Mouse (Mus musculus) adrenal gland, postnatal 25 days (tissue): ENCODE data around the gene Rtl8c. TPM values are rescaled to one million over a fixed set of nuclear protein-coding genes. Genes with fewer than 3 reads are reported as not detected.
A peak's percentile ranks its signal among the peaks of the same experiment; 100 is the strongest.
"Not testable (repeated sequence)": the region's sequence is repeated elsewhere in the genome, so short reads cannot be mapped to it uniquely, and the experiment has no call there.

Experiments used
- DNase-seq: peaks from one replicate; pipeline ENCODE4 v3.0.0; 2021; ENCODE audit warnings: mixed read lengths
- long read RNA-seq: library from polyadenylated mRNA; stranded (forward); transcript quantifications from one replicate; pipeline ENCODE4 v2.0.0, GENCODE M21; 2021
- total RNA-seq: library from RNA; stranded (reverse); gene quantifications from 2 replicates; pipeline ENCODE4 v1.2.3, GENCODE M21; 2021

The Rtl8c gene
- 119 and 126 TPM in 2 replicates for total RNA-seq
- long read RNA-seq, partial matches to known transcripts = 4 of 23 reads
- long read RNA-seq, other reads (novel, unspliced or antisense) = 19 of 23 reads

DNA sequence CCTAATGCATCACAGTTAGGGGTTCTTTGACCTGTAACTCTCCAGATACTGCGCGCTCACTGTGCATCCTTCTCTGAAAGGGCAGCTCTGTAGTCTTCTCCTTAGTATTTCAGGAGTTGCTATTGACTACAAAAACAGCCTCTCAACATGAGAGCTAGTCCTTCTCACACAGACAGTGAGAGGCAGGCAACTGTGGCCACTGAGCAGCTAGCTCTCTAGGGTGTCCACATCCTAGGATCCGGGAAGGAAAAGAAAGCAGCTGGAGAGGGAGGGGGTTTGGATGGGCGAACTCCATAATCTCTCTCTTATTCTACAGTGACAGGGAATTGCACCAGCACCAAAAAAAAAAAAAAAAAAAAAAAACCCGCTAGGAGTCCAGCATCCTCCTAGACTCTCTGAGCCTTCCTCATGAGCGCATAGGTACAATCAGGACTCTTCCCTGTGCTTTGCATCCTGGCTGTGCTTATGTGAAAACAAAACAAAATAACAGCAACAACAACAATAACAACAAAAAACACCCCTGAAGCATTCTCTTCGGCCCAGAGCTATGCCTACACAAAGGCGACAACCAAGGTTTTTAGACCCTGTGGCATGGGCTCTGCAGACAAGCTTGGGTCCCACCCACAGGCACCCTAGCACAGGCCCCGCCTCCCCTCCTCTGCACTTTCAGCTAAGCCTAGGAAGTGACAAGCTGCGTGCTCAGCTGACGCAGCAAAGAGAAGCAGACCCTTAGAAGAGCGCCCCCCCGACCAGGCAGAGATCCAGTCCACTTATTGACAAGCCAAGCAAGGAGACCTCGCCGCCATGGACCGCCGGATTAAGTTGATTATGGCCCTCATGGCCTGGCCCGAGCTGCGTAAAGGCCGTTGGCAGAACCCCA is at the start of gene Rtl8c:
TSS of gene Rtl8c (plus strand) at position 791 of the 880 bp plus-strand sequence.
- DNase-seq = peak; percentile 67

DNA sequence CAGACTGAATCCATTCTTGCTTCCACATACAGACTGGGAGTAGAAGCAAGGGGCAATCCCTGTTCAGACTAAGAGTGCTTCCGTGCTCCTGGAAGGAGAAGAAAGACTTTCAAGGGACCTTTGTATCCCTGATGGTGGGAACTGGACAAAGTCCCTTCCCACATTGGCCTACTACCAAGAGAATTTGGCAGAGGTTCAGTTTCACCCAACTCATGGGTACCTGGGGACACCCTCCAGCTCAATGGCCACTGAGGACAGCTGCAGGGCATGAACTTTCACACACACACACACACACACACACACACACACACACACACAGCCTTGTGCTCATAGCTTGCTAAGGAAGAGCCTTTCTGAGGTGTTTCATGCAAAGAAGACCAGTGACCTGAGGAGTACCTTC is 28.5 kb upstream of the Rtl8c start:
- DNase-seq = no peak

DNA sequence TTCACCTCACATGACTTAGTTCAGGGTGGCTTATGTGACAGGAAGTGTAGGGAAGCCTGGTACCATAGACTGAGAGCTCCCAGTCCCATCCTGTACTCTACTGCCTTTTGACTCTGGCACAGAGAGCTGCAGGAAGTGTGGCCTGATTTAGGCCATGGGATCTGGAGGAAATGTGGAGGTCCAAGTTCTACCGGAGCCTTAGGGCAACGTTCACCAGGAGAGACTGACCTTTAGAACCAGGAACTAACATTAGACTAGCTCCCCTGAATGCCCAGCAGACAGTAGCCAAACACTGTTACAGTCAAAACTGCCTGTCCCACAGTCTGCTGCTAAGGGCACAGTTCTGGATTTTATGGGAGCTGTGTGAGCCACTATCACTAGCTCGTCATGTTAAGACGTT is 26.4 kb upstream of the Rtl8c start:
- DNase-seq = not testable (repeated sequence)

DNA sequence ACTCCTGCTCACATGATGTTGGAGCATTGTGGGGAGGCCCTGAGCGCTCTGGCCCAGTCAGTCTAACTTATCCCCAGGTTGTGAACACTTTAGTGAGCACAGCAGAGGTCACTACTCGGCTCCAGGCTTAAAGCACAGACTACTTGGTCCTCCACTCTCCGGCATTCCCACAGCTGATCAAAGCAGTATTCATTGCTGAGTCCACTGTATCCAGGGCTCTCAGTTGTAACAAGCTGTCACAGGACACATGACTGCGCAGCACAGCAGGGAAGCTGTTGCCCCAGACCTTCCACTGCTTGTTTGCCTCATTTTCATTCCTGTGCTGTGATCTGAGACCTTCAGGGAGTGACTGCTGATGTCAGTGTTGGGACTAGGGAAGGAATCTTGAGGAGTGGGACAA is 24.4 kb upstream of the Rtl8c start:
- not testable (repeated sequence) for DNase-seq

DNA sequence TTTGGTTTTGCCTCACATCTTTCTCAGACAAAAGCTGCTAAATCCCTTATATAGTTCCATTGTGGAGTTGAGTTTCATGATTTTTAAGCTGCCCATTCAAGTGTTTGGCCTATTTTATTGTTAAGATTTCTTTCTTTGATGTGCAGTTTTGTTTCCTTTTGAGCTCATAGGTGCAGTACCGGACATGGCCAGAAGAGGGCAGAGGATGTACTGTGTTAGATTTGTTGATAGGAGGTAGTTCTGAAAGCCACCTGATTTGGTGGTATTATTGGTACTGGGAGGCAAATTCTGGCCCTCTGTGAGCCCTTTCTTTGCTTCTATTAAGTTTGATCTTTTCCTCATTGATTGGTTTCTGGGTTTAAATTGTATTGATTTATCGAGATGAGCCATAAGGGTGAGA is 7.8 kb upstream of the Rtl8c start:
- peak; percentile 60 for DNase-seq

DNA sequence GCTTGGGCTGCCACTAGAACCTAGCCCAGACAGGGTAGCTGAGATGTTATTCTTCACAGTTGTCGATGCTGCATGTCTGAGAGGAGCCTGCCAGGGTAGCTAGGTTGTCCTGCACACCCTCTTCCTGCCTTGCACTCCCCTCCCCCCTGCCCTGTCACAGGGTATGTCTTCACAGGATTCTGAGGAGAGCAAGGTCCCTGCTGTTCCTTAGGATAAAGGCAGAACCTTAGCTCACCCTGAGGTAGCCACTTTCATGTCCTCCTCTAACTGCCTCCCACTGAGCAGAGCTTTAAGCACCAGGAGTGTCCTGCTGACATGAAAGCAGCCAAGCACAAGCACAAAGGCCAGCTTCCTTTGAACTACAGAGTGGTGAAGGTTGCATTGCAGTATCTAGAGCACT is 1.7 kb upstream of the Rtl8c start:
- not testable (repeated sequence) for DNase-seq

DNA sequence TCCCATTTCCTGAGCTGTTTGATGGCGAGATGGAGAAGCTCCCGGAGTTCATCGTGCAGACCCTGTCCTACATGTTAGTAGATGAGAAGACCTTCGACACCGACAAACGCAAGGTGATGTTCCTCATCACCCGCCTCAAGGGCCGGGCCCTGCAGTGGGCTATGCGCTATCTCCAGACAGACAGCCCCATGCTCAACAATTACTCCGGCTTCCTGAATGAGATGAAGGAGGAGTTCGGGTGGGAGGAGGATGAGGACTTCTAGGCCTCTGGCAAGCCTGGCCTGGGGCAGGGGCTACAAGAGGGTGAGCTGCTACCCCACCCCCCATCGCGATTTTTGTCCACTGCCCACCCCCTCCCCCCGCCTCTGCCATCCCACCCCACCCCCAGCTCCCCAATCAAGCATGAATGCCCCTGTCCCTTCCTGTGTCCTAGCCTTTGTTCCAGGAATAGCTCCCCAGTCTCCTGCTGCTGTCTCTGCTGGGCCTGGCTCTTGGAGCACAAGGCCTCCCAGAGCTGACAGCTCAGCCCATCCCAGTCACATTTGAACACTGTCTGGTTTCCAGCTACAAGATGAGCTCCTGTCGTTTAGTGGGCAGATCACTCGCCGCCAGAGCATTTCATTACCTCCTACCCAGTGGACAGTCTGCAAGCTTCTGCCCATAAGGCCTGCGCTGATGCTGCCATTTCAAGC is 436 bp downstream of the Rtl8c start:
- DNase-seq = peak; percentile 2

DNA sequence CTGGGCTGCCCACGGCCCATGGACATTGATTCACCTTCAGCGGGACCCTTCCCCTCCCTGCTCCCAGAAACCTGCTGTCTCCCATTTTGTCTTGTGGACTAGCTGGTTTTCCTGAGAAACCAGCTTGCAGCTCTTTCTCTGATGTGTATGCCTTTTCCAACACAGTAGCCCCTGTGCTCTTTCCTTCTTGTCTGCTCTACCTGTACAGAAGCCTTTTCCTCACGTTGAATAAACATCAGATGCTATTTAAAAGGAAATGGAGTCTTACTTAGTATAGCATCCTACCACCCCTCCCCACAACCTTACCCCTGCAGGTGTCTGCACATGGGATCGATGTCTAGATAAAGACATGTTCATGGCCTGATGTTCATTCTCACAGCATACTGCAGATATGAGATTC is 1.0 kb downstream of the Rtl8c start, which contains the start of gene Gm14597:
TSS of gene Gm14597 (minus strand) at position 101 of the 400 bp plus-strand sequence.
- DNase-seq = not testable (repeated sequence)

DNA sequence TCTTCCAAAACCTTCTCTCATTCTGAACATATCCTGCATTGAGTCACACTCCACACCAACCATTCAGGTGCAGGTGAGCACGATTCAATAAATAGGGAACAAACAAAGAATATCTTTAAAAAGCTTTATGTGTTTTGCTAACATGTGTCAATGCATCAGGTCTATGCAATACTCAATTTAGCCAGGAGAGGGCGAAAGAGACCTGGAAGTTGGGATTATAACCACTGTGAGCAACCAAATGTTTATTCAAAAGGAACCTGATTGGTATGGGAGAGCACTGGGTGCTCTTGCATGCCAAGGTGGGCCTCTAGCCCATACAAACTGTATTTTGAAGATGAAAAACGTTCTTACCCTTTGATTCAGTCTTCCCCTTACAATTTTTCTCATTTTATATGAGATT is 2.7 kb downstream of the Rtl8c start:
- DNase-seq = peak; percentile 5

DNA sequence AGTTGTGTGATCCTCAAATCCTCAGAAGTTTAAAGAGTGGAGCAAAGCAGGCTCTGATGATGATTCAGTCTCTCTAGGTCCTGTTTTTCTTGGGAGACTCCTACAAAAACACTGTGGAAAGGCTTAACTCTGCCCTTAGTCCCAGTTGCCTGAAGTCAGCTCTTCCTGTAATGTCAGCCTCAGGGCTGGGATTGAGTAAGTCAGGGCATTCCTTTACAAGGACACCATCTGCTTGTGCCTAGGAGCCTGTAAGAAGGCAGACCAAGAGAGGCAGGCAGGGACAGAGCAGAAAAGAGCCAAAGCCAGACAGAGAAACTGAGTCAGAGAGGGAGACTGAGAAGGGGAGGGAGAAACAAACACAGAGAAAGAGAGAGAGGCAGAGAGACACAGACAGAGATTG is 3.6 kb downstream of the Rtl8c start:
- not testable (repeated sequence) for DNase-seq

DNA sequence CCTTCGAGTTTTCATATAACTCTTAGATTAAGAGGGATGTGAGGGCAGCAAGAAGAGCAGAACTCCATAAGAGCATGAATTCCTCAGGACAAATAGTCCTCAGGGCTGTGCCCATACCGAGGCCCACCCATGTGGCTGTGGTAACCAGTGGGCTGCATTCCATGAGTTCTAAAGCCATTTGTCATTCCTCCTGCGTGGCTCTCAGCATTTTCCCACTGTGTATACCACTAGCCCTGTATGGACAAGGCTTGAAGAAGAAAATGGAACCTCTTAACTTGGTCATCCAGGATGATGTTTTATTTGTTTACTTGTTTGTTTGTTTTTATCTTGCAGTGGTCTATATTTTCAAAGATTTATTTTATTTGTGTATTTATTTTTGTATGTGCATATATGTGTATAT is 30.3 kb downstream of the Rtl8c start:
- DNase-seq = not testable (repeated sequence)

DNA sequence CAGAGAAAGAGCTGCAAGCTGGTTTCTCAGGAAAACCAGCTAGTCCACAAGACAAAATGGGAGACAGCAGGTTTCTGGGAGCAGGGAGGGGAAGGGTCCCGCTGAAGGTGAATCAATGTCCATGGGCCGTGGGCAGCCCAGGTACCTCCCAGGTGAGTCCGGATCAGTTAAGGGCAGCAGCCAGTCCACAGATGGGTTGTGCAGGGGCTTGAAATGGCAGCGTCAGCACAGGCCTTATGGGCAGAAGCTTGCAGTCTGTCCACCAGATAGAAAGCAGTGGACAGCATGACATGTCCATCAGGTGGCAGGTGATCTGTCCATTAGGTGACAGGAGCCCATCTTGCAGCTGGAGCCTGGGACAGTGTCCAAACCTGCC is 34.8 kb downstream of the Rtl8c start:
- not testable (repeated sequence) for DNase-seq

DNA sequence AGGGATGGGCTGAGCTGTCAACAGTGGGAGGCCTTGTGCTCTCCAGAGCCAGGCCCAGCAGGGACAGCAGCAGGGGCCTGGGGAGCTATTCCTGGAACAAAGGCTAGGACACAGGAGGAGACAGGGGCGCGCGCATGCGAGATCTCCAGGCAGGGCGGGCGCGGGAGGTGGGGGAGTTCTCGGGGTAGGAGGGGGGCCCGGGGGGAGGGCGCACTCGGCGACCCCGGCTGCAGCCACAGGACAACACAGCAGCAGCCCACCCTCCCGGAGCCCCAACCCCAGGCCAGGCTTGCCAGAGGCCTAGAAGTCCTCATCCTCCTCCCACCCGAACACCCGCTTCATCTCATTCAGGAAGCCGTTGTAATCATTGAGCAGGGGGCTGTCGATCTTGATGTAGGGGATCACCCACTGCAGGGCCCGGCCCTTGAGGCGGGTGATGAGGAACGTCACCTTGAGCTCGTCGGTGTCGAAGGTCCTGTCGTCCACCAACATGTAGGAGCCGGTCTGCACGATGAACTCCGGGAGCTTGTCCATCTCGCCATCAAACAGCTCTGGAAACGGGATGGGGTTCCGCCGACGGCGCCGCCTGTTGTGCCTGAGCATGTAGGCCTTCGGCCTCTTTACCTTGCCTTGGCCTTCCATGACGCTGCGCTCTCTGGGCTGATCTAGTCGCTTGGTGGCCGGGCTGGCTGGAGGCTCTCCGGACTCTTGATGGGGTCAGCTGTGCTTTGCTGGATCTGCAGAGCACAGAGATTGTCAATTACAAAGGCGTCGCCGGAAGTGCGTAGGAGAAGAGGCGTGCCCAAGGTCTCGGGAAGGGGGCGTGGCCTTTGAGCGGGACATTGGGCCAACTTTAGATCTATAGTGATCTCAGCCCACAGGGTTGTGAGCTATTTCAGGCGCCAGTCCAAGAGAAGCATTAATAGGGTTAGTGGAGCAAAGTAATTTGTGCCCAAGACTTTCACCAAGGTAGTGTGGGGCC is 35.4 kb downstream of the Rtl8c start, which contains the start of gene Rtl8a:
TSS of gene Rtl8a (minus strand) at position 703 of the 982 bp plus-strand sequence.
- DNase-seq = peak; percentile 81

DNA sequence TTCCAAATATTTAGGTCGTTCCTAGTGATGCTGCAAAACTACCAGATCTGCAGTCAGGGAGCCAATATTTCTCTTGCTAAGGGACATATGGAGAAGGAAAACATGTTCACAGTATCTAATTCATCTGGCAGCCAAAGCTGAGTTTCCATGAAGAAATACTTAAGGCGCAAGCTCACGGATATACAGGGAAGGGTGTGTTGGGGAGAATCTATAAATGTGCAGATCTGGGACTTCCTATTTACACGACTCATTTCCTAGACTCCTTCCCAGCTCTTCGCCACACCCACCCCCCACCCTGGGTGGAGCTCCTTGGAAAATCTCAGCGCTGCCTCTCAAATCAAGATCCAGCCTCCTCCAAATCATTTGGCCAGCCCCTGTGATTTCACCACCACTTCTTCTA is 38.1 kb downstream of the Rtl8c start:
- DNase-seq = no peak

DNA sequence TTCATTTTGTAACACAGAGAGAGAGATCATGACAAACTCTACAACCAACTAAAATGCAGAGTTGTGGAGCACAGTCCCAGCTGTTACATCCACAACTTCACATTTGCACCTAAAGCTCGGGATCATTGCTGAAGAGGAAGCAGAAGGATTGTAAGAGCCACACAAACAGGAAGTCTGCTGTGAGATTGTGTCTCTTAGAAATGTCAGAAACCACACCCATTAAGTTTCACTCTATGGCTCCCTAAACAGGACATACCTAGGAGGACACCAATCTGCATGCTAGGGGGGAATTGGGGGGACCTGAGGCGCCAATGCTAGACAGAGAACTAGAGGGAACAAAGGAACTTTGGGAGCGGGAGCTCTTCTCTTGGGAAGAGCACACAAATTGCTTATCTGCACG is 45.1 kb downstream of the Rtl8c start:
- not testable (repeated sequence) for DNase-seq

Other genes with a start within 250 kb of the Rtl8c start
- 20.0 and 20.6 TPM in 2 replicates for gene Mospd1, start 237.5 kb upstream of the Rtl8c start, total RNA-seq
- gene Etd, start 173.1 kb upstream of the Rtl8c start, total RNA-seq = not detected in 2 replicates
- not detected in 2 replicates for gene Gm14597, start 947 bp downstream of the Rtl8c start, total RNA-seq
- 141 and 149 TPM in 2 replicates for gene Rtl8a, start 35.6 kb downstream of the Rtl8c start, total RNA-seq
- gene Rtl8b, start 62.4 kb downstream of the Rtl8c start, total RNA-seq = 79.2 and 90.0 TPM in 2 replicates
- not detected in 2 replicates for gene 4930502E18Rik, start 116.8 kb downstream of the Rtl8c start, total RNA-seq
- not detected in 2 replicates for gene 1700013H16Rik, start 149.8 kb downstream of the Rtl8c start, total RNA-seq
- gene Zfp36l3, start 168.4 kb downstream of the Rtl8c start, total RNA-seq = not detected in 2 replicates
- 0.88 TPM in 1 of 2 replicates, not detected in the other for gene Xlr, start 189.7 kb downstream of the Rtl8c start, total RNA-seq